In genomic region chr9:40636054-40636453, GRCm38 (mm10) we compare ENCODE assay signal across 9 mouse cellular contexts. TPM values are rescaled to one million over a fixed set of nuclear protein-coding genes. Genes with fewer than 3 reads are reported as not detected.
A peak's percentile ranks its signal among the peaks of the same experiment; 100 is the strongest.
DNase-seq lines count a peak whose midpoint lies in the region; ATAC-seq and TF ChIP-seq lines count a peak whose summit lies in the region.
"Had no signal": no experiment of that assay in that cellular context is flagged by ENCODE, and none has a peak within 500 bp of the region (broad histone marks: within the 10 kb centered on the region; RNA-seq: fewer than 3 reads in every experiment).

No protein-coding gene starts in this region.

- DNase-seq in heart, postnatal 10 days = peak; percentile 74 to 82
- DNase-seq in heart, embryonic 10.5 days (ENCODE audit: low spot score) = no peak
- peak; percentile 39 to 40 for DNase-seq in CD8-positive naive resting alpha-beta T cell, adult 2 months (ENCODE audit: low read depth in 2 of 2, low spot score in 2 of 2)
- DNase-seq in brain, embryonic 14.5 days (ENCODE audit: low read depth) = peak; percentile 73
- DNase-seq in kidney, postnatal 14 days = peak; percentile 79
- peak; percentile 53 for DNase-seq in lung, postnatal 25 days (ENCODE audit: low spot score)
- DNase-seq in spleen, adult 18-20 months = peak; percentile 18 to 68

- no peaks in the 10 kb centered on the region for H3K9me3 ChIP-seq in heart, embryonic 10.5 days

- 17% methylated on average over 2 of the region's 2 CpGs for WGBS in heart, embryonic 10.5 days

- peaks cover 13% of the 10 kb centered on the region for H3K4me1 ChIP-seq in heart, embryonic 10.5 days

- peak; percentile 67 for ATAC-seq in erythroid progenitor cell, adult 5-6 weeks (replicated peaks; ENCODE audit: low FRiP score, poor library complexity, severe bottlenecking)

- H3K27me3 ChIP-seq in heart, embryonic 10.5 days (ENCODE audit: insufficient read depth, poor library complexity, severe bottlenecking) = no peaks in the 10 kb centered on the region

- TF ChIP-seq CTCF in brain, embryonic 14.5 days (IDR thresholded peaks at IDR 0.05; ENCODE audit: borderline replicate concordance, extremely low read depth, insufficient read depth, insufficient read length) = peak; percentile 83; the same call in 1 of the 2 replicates

- intact Hi-C loops in heart, postnatal 10 days (cut with DNase I) = loop anchor here (1.0 kb wide), 1 partner anchor 114 kb away; no protein-coding TSS in a partner anchor

- H3K36me3 ChIP-seq in heart, embryonic 10.5 days = no peaks in the 10 kb centered on the region

- no peak overlapping the region for H3K4me3 ChIP-seq in heart, embryonic 10.5 days

- no peak overlapping the region for H3K27ac ChIP-seq in heart, embryonic 10.5 days

- no peak for TF ChIP-seq POLR2A in brain, embryonic 14.5 days (IDR thresholded peaks at IDR 0.05; ENCODE audit: borderline replicate concordance, extremely low read depth, insufficient read depth, insufficient read length, poor library complexity, severe bottlenecking)

RNA-seq across cellular contexts. Expression of gene Gm21915, which starts 34.4 kb away (rescaled TPM):
- total RNA-seq in heart, postnatal 10 days (2021) = not detected
- not detected in 2 replicates for polyA plus RNA-seq in heart, embryonic 10.5 days (2016; fragmentation: Nextera tagmentation; extraction: Ambion mirVana)
- polyA plus RNA-seq in brain, embryonic 14.5 days (2012; rRNA removed) = not detected in 2 replicates
- not detected in 2 replicates for total RNA-seq in erythroid progenitor cell, adult 5-6 weeks (2015; ENCODE audit: low replicate concordance)
- not detected in 2 replicates for total RNA-seq in erythroid progenitor cell, adult 5-6 weeks (2017; ENCODE audit: low replicate concordance)
- total RNA-seq: adrenal gland, postnatal 4 days had no signal

RNA-seq across cellular contexts. Expression of gene Clmp, which starts 49.7 kb away (rescaled TPM):
- 1 to 10 TPM; 4.8 to 7.8 TPM for total RNA-seq in heart, postnatal 10 days (2021)
- 6.2 and 18.4 TPM in 2 replicates for polyA plus RNA-seq in heart, embryonic 10.5 days (2016; fragmentation: Nextera tagmentation; extraction: Ambion mirVana)
- polyA plus RNA-seq in brain, embryonic 14.5 days (2012; rRNA removed) = 31.6 and 48.4 TPM in 2 replicates
- total RNA-seq in erythroid progenitor cell, adult 5-6 weeks (2015; ENCODE audit: low replicate concordance) = not detected in 2 replicates
- total RNA-seq in erythroid progenitor cell, adult 5-6 weeks (2017; ENCODE audit: low replicate concordance) = 1.3 TPM in 1 of 2 replicates, not detected in the other
